Mouse (Mus musculus) liver, embryonic 14 days (tissue): Measurements from ENCODE around the gene Mcub. TPM values are rescaled to one million over a fixed set of nuclear protein-coding genes. Genes with fewer than 3 reads are reported as not detected.

Experiments
- polyA plus RNA-seq: library from polyadenylated mRNA; depleted of rRNA; stranded (reverse); fragments of >200 nt; gene quantifications from 2 replicates; pipeline ENCODE4 v1.2.3, GENCODE M21; 2012; rRNA removed

Gene Mcub
- 6.4 TPM in 2 replicates for polyA plus RNA-seq

DNA sequence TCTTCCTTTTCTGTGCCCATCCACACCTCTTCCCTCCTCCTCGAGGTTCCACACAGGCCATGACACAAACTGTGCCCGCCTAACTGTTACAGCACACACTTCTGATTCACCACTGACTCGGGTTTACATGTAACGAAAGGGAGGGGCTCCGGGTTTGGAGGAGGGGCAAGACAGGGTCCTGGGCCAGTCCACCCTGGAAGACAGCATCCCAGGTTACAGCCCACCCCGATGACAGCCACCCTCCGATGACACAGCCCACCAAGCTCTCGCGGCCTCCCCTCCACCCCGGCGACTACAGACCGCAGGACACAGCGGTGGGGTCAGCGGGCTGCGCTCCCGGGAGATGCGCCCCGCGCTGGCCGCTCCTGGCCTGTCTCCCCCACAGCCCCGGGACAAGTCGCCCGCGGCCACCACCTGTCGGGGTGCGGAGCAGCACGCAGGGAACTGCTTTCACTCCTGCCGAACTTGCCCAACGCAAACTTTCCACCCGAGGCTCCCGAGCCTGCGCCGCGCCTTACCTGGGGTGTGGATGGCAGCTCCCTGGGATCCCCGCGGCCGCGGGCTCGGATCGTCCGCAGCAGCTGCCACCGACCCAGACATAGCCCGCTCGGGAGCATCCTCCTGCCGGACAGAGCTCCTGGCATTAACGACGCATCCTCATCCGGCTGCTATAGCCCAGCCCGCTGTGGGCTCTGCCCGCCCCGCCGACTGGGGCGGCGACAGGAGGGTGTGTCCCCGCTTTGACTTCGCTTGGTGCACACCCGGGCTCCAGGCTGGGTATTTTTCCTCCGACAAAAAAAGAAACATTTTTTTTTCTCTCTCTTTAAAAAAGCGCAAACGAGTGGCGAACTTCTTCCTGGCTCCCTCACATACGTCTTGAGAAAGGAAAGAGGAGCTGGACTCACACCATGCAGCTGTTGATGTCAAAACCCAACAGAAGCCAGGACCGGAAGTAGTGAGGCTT, at the start of gene Mcub:
TSS of gene Mcub (minus strand) at position 775 of the 964 bp plus-strand sequence.

GRCm38 (mm10) chr3:129901271-129901809, 68.7 kb downstream of the Mcub start, which contains the start of gene Casp6:
Gene Casp6, plus strand, starts transcription at chr3:129901425.

GRCm38 (mm10) chr3:129878405-129879021, 91.5 kb downstream of the Mcub start, which contains the start of gene Pla2g12a:
Gene Pla2g12a, plus strand, starts transcription at chr3:129878606.

Other genes with a start within 250 kb of the Mcub start
- gene Egf, start 214.9 kb downstream of the Mcub start, polyA plus RNA-seq = 0.62 and 0.98 TPM in 2 replicates
- not detected in 2 replicates for gene Lrit3, start 166.2 kb downstream of the Mcub start, polyA plus RNA-seq
- gene Rrh, start 147.6 kb downstream of the Mcub start, polyA plus RNA-seq = 0.09 and 0.14 TPM in 2 replicates
- 97.8 and 112 TPM in 2 replicates for gene Gar1, start 138.8 kb downstream of the Mcub start, polyA plus RNA-seq
- 98.9 and 99.9 TPM in 2 replicates for gene Cfi, start 134.3 kb downstream of the Mcub start, polyA plus RNA-seq
- gene Pla2g12a, start 91.6 kb downstream of the Mcub start, polyA plus RNA-seq = 44.2 and 47.2 TPM in 2 replicates
- 19.8 and 23.5 TPM in 2 replicates for gene Casp6, start 68.8 kb downstream of the Mcub start, polyA plus RNA-seq
- 15.2 and 16.9 TPM in 2 replicates for gene Sec24b, start 91.3 kb upstream of the Mcub start, polyA plus RNA-seq
- 1.0 and 1.1 TPM in 2 replicates for gene Col25a1, start 161.3 kb upstream of the Mcub start, polyA plus RNA-seq